Mouse (Mus musculus) layer of hippocampus, postnatal 14 days (tissue): ENCODE data around the gene Bok. TPM values are rescaled to one million over a fixed set of nuclear protein-coding genes. Genes with fewer than 3 reads are reported as not detected.

ENCODE experiments used
- DNase-seq, 2 experiments: peaks; one replicate each; pipeline ENCODE4 v3.0.0; 2021 to 2022; ENCODE audit warnings: low spot score in 2 of 2, mixed read lengths in 1 of 2
- total RNA-seq, 2 experiments: library from RNA; stranded (reverse); gene quantifications; 2 replicates each; pipeline ENCODE4 v1.2.3; 2021

The Bok gene
- total RNA-seq, 2 experiments from 2014 or later = 85.2 to 95.5 TPM

- DNase-seq = no peak
These were observed 4.5 kb downstream of the Bok start for GRCm38 (mm10) chr1:93689901-93690496.

DNA sequence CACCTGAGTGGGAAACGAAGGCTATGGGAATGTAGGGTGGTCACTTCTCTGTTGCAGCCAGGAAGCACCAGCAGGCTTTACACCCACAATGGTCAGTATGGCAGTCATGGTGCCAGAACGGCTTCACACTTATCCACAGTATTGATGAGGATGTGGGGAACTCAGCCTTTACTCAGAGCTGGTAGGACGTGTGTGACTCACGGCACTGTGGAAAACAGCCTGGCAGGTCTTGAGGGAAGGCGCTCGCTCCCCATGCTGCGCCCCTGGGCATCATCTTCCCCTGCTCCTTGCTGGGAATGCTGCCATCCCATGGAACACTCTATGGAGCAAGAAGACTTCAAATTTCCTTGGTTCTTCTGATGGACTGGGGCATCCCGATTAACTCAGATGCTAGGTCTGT, 5.6 kb downstream of the Bok start:
- no peak for DNase-seq

DNA sequence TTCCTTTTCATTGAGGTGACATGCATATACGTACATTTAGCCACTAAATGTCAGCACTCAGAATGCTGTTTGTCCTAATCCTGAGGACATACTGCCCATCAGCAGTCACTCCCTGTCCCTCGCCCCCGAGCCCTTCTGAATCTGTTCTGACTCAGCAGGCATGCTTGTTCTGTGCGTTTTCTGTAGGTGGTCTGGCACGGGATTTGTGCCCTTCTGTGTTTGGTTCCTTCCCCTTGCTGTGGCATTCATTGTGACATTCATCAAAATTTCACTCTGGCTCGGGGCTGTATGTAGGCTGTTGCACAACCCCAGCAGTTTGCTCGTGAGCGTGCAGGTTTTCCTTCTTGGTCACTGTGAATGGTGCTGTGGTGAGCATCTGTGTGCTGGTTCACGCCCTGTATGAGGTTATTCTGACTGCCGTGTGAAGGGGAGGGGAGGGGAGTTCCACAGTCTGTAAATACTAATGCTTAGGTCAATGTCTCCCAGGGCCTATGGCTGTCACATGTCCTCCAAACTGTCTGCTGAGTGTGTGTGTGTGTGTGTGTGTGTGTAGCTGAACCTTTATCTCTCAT, 6.4 kb downstream of the Bok start:
- peak in 1 of 2 experiments; percentile 49 for DNase-seq

GRCm38 (mm10) chr1:93692773-93693172, 7.3 kb downstream of the Bok start:
- DNase-seq = no peak

GRCm38 (mm10) chr1:93693502-93693901, 8.0 kb downstream of the Bok start:
- DNase-seq = no peak

DNA sequence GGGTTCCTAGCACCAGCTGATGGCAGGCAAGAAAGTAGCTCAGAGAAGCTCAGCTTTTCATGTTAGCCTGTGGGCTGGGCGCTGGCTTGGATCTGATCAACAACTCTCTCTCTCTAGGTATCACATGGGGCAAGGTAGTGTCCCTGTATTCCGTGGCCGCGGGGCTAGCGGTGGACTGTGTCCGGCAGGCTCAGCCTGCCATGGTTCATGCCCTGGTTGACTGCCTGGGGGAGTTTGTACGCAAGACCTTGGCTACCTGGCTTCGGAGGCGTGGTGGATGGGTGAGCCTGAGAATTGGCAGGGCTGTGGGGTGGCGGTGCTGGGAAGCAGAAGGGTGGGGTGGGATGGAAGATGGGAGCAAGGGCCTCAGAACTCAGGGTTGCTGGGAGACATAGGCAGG, 8.5 kb downstream of the Bok start:
- no peak for DNase-seq

GRCm38 (mm10) chr1:93694966-93695365, 9.5 kb downstream of the Bok start:
- DNase-seq = no peak

- no peak for DNase-seq
These were observed 11.9 kb downstream of the Bok start for GRCm38 (mm10) chr1:93697317-93697716.

DNA sequence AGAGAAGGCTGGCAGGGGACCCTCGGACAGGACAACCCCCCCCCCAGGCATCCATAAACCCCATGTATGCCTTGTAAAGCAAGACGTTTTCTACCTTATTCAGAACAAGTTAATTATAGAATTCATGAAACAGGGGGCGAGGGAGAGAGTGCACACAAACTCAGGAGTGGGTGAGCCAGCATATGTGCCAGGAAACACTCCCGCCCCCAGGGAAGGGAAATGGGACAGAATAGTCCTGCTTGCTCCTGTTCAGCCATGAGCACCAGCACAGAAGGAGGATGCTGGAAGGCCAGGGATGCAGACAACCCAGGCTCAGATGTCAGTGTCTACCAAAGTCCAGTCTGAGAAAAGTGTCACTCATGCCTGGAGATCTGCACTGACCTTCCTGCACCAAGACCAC, 13.7 kb downstream of the Bok start:
- DNase-seq = peak in 1 of 2 experiments; percentile 50

DNA sequence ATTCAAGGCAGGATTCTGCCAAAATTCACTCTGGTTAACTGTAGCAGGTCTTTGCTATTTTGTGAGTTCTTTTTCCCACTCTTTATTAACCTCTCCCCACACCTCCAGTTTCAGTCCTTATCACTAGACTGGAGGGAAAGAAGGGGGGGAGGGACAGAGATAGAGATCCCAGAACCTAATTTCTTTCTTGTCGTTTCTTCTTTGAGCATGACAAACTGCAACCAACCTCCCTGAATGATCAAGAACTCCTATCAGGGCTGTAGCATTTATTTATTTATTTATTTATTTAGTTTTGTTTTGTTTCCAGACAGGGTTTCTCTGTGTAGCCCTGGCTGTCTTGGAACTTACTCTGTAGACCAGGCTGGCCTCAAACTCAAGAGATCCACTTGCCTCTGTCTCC, 16.6 kb downstream of the Bok start:
- no peak for DNase-seq

GRCm38 (mm10) chr1:93703472-93704048, 18.1 kb downstream of the Bok start:
- no peak for DNase-seq

- DNase-seq = no peak
These were observed 18.9 kb downstream of the Bok start for GRCm38 (mm10) chr1:93704341-93704740.

- no peak for DNase-seq
These were observed 19.9 kb downstream of the Bok start for GRCm38 (mm10) chr1:93705389-93705788.

DNA sequence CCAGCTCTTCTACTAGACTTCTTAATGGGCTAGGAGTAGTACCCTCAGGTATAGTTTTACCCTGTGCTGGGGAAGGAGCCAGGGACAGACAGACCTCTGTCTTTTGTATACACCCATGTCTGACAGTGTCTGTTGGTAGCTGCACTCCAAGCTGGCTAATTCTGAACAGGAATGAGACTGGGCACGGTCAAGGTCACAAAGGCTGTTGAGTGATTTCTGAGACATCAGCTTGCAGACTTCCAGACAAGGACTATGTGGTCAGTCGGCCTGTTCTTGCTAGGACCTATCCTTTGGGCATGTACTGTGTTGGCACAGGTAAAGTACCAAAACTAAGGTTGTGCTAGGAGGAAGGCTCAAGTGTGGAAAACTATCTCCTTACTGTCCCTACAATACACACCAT, 30.7 kb downstream of the Bok start:
- DNase-seq = no peak

DNA sequence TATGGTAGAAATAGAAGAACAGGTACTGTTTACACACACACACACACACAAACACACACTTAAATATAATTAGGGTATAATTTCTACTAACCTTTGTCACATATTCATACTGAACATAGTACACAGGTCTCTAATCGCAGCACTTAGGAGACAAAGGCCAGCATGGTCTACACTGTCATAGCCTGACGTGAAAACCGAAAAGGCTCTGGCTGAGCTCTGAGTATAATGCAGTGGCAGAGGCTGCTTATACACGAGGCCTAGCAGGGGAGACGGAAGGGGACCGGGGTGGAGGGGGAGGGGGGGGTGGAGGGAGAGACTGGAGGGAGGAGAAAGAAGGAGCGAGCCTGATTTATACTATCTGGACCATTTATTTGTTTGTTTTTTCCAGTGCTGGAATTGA, 36.1 kb downstream of the Bok start:
- no peak for DNase-seq

DNA sequence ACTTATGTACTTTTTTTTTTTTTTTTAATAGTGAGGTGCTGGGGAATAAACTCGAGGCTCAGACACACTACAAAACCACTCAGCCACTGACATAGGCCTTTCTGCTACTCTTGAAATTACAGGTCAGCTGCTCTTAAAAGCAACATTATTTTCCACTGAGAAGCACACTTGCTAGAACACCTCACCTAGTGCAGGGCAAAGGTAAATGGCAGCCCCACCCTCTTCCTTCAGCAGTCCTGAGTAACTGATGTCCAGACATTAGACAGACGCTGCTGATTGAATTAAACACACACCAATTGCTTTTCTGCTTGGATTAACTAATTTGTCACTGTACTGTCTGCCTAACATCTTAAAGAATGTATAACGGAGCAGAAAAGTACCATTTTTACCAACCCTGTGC, 39.2 kb downstream of the Bok start:
- no peak for DNase-seq

DNA sequence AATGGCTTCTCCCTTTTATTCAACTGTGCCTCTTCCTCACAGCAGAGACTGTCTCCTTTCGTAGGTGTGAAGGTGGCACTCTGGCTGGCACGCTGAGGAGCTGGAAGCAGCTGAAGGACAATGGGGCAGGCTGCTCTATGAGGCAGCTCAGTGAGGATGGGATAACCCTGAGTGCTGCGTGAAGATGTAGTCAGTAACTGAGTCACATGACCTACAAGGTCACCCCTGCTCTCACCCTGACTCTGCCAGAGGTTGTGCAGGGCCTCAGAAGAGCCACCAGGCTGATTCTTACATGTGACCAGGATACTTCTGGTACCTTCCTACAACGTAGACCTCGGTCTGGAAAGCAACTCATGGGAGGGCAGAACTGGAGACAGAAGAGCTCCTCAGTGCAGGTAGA, 40.2 kb downstream of the Bok start:
- no peak for DNase-seq

DNA sequence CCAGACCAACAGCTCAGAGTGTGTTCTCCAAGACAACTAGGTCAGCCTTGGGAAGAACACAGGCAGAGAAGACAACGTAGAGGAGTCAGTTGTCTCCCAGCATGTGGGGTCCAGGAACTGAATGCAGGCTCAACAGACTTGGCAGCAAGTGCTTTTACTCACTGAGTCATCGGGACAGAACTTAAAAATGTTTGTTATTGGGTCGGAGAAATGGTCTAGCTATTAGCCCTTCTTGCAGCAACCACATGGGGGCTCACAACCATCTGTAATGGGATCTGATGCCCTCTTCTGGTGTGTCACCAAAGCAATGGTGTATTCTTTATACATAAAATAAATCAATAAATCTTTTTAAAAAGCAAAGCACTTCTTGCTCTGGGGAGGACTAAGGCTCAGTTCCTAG, 40.7 kb downstream of the Bok start:
- DNase-seq = no peak

DNA sequence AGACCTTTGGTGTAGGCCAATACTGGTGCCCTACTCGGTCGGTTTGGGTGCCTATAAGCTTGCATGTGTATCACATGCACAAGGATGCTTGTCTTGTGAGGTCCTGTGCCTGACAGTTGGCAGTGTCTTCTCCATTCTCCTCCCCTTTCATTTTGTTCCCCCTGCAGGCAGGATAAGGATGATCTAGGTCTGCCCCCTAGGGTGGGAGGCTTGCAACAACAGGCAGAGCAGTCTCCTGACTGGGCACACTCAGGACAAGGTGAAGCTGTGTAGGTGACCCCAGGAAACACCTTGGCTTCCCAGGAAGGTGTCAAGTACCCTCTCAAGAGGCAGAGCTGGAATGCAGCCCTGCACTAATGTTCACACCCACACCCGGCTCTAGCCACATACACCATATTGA, 41.5 kb downstream of the Bok start:
- peak; percentile 21 to 34 for DNase-seq

- no peak for DNase-seq
These were observed 45.6 kb downstream of the Bok start for GRCm38 (mm10) chr1:93731103-93731502.

DNA sequence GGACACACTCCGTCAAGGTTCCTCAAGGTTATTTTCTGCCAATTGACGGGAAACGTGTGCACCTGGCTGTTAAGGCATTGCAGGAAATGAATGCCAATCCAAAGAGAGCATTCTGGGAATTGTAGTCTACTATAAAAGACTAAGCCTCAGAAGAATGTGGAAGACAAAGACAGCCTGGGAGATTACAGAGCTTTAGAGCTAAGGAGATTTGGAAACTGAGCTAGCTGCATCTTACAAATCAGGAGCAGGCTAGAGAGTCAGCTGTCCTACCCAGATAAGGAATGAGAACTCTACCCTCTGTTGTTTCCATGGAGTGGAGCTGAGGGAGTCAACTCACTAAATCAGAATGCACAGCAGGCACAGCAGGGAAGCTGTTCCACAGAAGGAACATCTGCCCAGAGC, 46.4 kb downstream of the Bok start:
- peak in 1 of 2 experiments; percentile 19 for DNase-seq

- no peak for DNase-seq
These were observed 50.4 kb downstream of the Bok start for GRCm38 (mm10) chr1:93735859-93736258.

DNA sequence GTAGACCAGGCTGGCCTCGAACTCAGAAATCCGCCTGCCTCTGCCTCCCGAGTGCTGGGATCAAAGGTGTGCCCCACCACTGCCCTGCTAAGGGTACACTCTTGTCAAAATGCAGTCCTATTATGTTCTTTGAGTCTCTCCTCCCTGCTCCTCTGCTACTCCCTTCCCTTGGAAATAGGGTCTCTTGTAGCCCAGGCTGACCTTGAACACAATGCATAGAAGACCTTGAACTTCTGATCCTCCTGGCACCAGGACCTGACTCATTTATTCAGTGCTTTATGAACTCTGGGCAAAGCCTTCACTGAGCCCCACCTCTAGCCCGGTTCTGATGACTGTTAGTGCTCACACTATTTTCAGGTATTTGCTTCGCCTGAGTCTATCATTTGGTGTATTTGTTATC, 52.3 kb downstream of the Bok start:
- no peak for DNase-seq
